Mouse (Mus musculus) brain, adult 2 months (tissue): Measurements from ENCODE around the gene Vmn1r179.
"Not testable (repeated sequence)": the region's sequence is repeated elsewhere in the genome, so short reads cannot be mapped to it uniquely, and the experiment has no call there.

Experiments
- DNase-seq: peaks from one replicate; pipeline ENCODE4 v3.0.0; 2011; ENCODE audit warnings: low read depth, low spot score

The Vmn1r179 gene

GRCm38 (mm10) chr7:23926678-23927077 is at the start of gene Vmn1r179:
TSS of gene Vmn1r179 (plus strand) at chr7:23926978.
- DNase-seq: no peak

DNA sequence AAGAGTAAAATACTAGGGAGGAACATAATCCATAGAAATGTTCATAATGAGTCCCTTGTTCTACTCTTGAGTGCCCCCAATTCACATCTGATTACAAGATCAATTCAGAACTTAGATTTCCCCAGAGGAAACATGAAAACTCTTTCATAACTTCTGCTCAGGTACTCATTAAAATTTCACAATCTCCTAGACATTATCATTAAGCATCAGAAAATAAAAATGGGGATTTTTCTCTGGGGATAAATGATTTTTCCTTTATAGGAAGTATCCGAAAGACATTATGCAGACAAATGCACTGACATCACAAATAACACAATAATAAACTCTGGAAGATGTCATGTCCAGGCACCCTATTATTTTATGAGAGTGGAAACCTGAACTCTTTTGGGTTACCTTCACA is 35.1 kb upstream of the Vmn1r179 start, which contains the start of gene Vmn1r178:
Gene Vmn1r178 (plus strand): TSS at position 301 of the 400 bp plus-strand sequence.
- DNase-seq: no peak

- DNase-seq: no peak
Observed at GRCm38 (mm10) chr7:23950332-23950731, 23.6 kb downstream of the Vmn1r179 start, which contains the start of gene Vmn1r180. TSS of gene Vmn1r180 (plus strand) at chr7:23950632.

DNA sequence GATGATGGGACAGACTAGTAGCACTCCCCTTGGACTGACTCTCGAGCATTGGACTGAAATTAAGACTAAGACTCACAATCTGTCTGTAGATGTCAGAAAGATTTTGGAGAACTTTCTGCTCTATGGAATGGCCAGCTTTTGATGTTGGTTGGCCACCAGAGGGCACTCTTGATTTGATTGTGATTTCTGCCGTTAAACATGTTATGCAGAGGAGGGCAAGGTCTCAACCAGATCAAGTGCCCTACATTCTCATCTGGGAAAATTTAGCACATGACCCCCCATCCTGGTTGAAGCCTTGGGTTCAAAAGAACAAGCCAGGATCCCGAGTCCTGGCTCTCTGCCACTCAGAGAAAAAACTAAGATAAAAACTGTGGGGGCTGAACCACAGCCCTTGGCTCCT is 41.3 kb downstream of the Vmn1r179 start:
- DNase-seq: peak; percentile 10

GRCm38 (mm10) chr7:23974315-23974714 is 47.5 kb downstream of the Vmn1r179 start, which contains the start of gene Vmn1r181:
TSS of gene Vmn1r181 (plus strand) at chr7:23974615.
- not testable (repeated sequence) for DNase-seq
